ENCODE assay signal across 9 mouse cellular contexts in the genomic region with DNA sequence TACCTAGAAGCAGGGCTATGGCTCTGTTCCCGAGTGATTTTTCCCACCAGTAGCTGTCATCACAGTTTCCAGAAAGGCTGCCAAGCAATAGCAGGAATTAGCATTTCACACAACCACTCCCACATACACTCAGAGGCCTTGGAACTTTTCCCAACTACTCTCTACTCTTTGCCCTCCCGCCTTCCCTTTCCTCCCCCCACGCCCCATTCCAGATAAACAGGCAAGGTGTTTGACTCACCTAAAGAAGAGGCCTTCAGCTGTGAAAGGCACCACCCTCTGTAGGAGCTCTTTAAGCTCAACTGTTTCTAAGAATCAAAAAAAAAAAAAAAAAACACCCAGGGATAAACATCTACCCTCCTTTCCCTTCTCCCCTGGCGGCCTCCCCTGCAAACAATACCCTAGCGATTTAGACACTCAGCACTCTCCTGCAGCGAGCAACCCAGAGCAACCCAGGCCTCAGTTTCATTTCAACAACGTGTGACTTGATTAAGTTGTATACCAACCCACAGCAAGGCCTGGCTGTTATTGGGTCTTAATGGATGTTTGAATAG. TPM values are rescaled to one million over a fixed set of nuclear protein-coding genes. Genes with fewer than 3 reads are reported as not detected.
DNase-seq lines count a peak whose midpoint lies in the region; ATAC-seq and TF ChIP-seq lines count a peak whose summit lies in the region.
"Had no signal": no experiment of that assay in that cellular context is flagged by ENCODE, and none has a peak within 500 bp of the region (broad histone marks: within the 10 kb centered on the region; RNA-seq: fewer than 3 reads in every experiment).

No protein-coding gene starts in this region.

- H3K4me2 ChIP-seq in heart, embryonic 14.5 days (ENCODE audit: low read length), result peak overlapping the region; percentile 23
- H3K4me2 ChIP-seq in lung, embryonic 15.5 days, result no peak overlapping the region

- no peak overlapping the region for H3K4me3 ChIP-seq in layer of hippocampus, adult 2 months
- H3K4me3 ChIP-seq in heart, embryonic 14.5 days (ENCODE audit: control insufficient read depth in 1 of 2, insufficient read depth in 1 of 2, low read depth in 1 of 2, low read length in 2 of 2), result no peak overlapping the region
- H3K4me3 ChIP-seq in lung, embryonic 15.5 days, result no peak overlapping the region

- peak overlapping the region; percentile 1; the same call in 1 of the 2 replicates for H3K9ac ChIP-seq in heart, embryonic 14.5 days (ENCODE audit: low read length)
- H3K9ac ChIP-seq in lung, embryonic 15.5 days, result no peak overlapping the region

- no peaks in the 10 kb centered on the region for H3K27me3 ChIP-seq in heart, embryonic 14.5 days (ENCODE audit: control insufficient read depth, insufficient read depth, low read length)
- no peaks in the 10 kb centered on the region for H3K27me3 ChIP-seq in lung, embryonic 15.5 days

- ATAC-seq in heart, embryonic 14.5 days (ENCODE audit: insufficient number of reproducible peaks, insufficient read depth, low FRiP score, low read depth), result peak; percentile 81
- ATAC-seq in lung, embryonic 15.5 days (ENCODE audit: borderline replicate concordance, extremely low read depth, low FRiP score, low TSS enrichment), result peak; percentile 35; the same call in 1 of the 2 replicates

- H3K4me1 ChIP-seq in heart, embryonic 14.5 days (ENCODE audit: control insufficient read depth in 2 of 2, insufficient read depth in 2 of 2, low read length in 2 of 2), result peaks cover 10 to 23% of the 10 kb centered on the region in 2 experiments
- H3K4me1 ChIP-seq in lung, embryonic 15.5 days, result peaks cover 12% of the 10 kb centered on the region

- no peaks in the 10 kb centered on the region for H3K36me3 ChIP-seq in heart, embryonic 14.5 days (ENCODE audit: control insufficient read depth, insufficient read depth, low read length)
- no peaks in the 10 kb centered on the region for H3K36me3 ChIP-seq in lung, embryonic 15.5 days

- H3K9me3 ChIP-seq in heart, embryonic 14.5 days (ENCODE audit: control insufficient read depth, low read length), result no peaks in the 10 kb centered on the region
- no peaks in the 10 kb centered on the region for H3K9me3 ChIP-seq in lung, embryonic 15.5 days

- peak; percentile 46 to 65 for DNase-seq in layer of hippocampus, adult 2 months (ENCODE audit: low spot score in 2 of 2)
- no peak for DNase-seq in layer of hippocampus, postnatal 25 days (ENCODE audit: extremely low spot score in 1 of 2, low spot score in 1 of 2)
- peak; percentile 93 for DNase-seq in adipocyte (ENCODE audit: low spot score)
- DNase-seq in spleen, postnatal 10 days (ENCODE audit: low spot score in 2 of 2), result no peak
- DNase-seq in cerebellum, adult 9-10 months, result no peak
- DNase-seq in cerebellum, adult 18-20 months, result no peak

- TF ChIP-seq CTCF in layer of hippocampus, adult 2 months (conservative IDR thresholded peaks at IDR 0.05), result peak; percentile 17; the same call in 1 of the 2 replicates

- 2% methylated on average over 7 of the region's 7 CpGs for WGBS in heart, embryonic 14.5 days
- 18% methylated on average over 7 of the region's 7 CpGs for WGBS in lung, embryonic 15.5 days

- peak overlapping the region; percentile 73 for H3K27ac ChIP-seq in layer of hippocampus, adult 2 months
- H3K27ac ChIP-seq in heart, embryonic 14.5 days (replicated peaks in 1 of 2; ENCODE audit: control insufficient read depth in 1 of 2, insufficient read depth in 1 of 2, low read depth in 2 of 2, low read length in 2 of 2), result peak overlapping the region; percentile 80 to 93
- H3K27ac ChIP-seq in lung, embryonic 15.5 days, result peak overlapping the region; percentile 62

RNA-seq across cellular contexts. Expression of a gene that starts 13.2 kb away (rescaled TPM):
- 10 to 100 TPM; 24.9 to 30.3 TPM for total RNA-seq in layer of hippocampus, adult 2 months (2021)
- total RNA-seq in layer of hippocampus, postnatal 25 days (2021), result 10 to 100 TPM; 24.1 to 31.3 TPM
- polyA plus RNA-seq in heart, embryonic 14.5 days (2014; fragmentation: Nextera tagmentation; extraction: Ambion mirVana), result 56.2 and 59.2 TPM in 2 replicates
- 44.6 and 47.9 TPM in 2 replicates for polyA plus RNA-seq in lung, embryonic 15.5 days (2015; fragmentation: Nextera tagmentation; extraction: Ambion mirVana)

RNA-seq across cellular contexts. Expression of a gene that starts 21.9 kb away (rescaled TPM):
- 100 to 1,000 TPM; 142 to 151 TPM for total RNA-seq in layer of hippocampus, adult 2 months (2021)
- 100 to 1,000 TPM; 130 to 144 TPM for total RNA-seq in layer of hippocampus, postnatal 25 days (2021)
- 86.9 and 90.0 TPM in 2 replicates for polyA plus RNA-seq in heart, embryonic 14.5 days (2014; fragmentation: Nextera tagmentation; extraction: Ambion mirVana)
- polyA plus RNA-seq in lung, embryonic 15.5 days (2015; fragmentation: Nextera tagmentation; extraction: Ambion mirVana), result 73.6 and 76.0 TPM in 2 replicates

RNA-seq across cellular contexts. Expression of a gene that starts 49.6 kb away (rescaled TPM):
- total RNA-seq in layer of hippocampus, adult 2 months (2021), result under 1 TPM; 0.20 to 0.33 TPM
- under 1 TPM; 0.15 to 0.16 TPM for total RNA-seq in layer of hippocampus, postnatal 25 days (2021)
- polyA plus RNA-seq in heart, embryonic 14.5 days (2014; fragmentation: Nextera tagmentation; extraction: Ambion mirVana), result 0.05 TPM in 2 replicates
- polyA plus RNA-seq in lung, embryonic 15.5 days (2015; fragmentation: Nextera tagmentation; extraction: Ambion mirVana), result 0.07 and 0.16 TPM in 2 replicates
- total RNA-seq: neutrophil, adult 5-6 weeks had no signal

Comparison
In these comparisons a context has a peak if more than half of its experiments do, and no peak if none do; other contexts are left out.
1. DNase-seq: peak in layer of hippocampus, adult 2 months (2 of 2) and adipocyte (single experiment); none in layer of hippocampus, postnatal 25 days (0 of 2), spleen, postnatal 10 days (0 of 2), cerebellum, adult 9-10 months (single experiment) and cerebellum, adult 18-20 months (0 of 2).
2. Peak in every context shown above with its lines, with median percentiles within 50 percentile points of each other: H3K27ac ChIP-seq.